Mouse (Mus musculus) spleen, adult 2 months (tissue): ENCODE data around the gene Gse1.

ENCODE experiments used
- CTCF ChIP-seq: fragments of 200-500 bp; IDR thresholded peaks from 2 replicates; pipeline ENCODE4 v1.5.1; 2011; ENCODE audit warnings: mild to moderate bottlenecking, inconsistent platforms; ENCODE audit not compliant: insufficient read depth, insufficient read length, insufficient replicate concordance; ENCODE audit errors: extremely low read depth
- POLR2A ChIP-seq: fragments of 200-500 bp; IDR thresholded peaks from 2 replicates; pipeline ENCODE4 v1.6.1; 2011; ENCODE audit warnings: low read depth, low read length, inconsistent platforms

- no peak for TF ChIP-seq POLR2A
- TF ChIP-seq CTCF: no peak
Measured at GRCm38 (mm10) chr8:120334878-120335261, 106.6 kb downstream of the Gse1 start.
